Mouse (Mus musculus): ENCODE results near the gene Pebp1. TPM values are rescaled to one million over a fixed set of nuclear protein-coding genes. Genes with fewer than 3 reads are reported as not detected.

Gene Pebp1
- polyA plus RNA-seq (2015; fragmentation: Nextera tagmentation; extraction: Ambion mirVana): 763 and 771 TPM in 2 replicates

DNA sequence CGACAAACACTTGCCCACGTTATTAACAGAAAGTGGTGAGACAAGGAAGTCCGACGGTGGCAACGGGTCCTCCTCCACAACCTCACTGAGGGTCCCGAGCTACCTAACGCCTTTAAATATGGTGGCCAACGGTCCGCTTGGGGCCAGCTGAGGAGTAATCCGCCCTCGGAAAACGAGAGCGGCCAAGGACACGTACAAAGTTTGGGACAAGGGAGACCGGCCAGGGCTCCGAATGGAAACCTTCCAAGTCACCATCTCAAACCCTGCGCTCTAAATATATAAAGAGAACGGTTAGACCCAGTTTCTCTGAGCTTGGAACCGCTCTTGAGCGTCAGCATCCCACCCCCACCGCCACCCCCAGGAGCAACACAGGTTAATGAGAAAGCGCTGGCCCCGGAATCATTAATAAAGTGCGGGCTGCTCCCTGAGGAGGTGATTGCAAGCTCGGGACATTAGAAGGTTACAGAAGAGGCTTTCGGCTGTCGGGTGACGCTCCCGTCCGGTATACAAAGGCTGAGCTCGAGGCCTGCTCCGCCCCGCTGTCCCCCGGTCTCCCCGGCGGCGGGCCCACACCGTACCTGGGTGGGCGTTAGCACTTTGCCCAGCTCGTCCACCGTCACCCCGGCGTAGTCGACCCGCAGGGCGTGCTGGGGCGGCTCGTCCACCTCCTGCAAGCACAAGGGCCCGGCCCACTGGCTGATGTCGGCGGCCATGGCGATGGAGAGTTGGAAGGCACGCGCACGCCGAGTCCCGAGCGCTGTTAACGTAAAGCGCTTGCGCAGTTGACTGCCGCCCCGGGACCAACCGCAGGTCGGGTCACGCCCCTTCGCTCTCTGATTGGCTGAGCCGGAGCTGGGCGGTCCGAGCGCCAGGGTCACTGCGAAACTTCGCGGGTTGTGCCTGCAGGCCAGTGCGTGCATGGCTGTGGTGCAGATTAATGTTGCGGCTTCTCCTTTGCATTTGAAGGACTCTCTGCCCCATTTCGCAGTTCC is at the start of gene Pebp1:
Gene Pebp1, minus strand, starts transcription at position 795 of the 992 bp plus-strand sequence.
- Histone ChIP-seq H3K9ac (peak within 1 kb of the TSS; percentile 87), H3K4me1 (peaks cover 31% of the 10 kb centered on the region), H3K4me2 (replicated peaks) (peak within 1 kb of the TSS; percentile 77), H3K27ac (peak within 1 kb of the TSS; percentile 78), H3K27me3 (no peaks in the 10 kb centered on the region), H3K36me3 (peaks cover 32% of the 10 kb centered on the region), H3K4me3 (peak within 1 kb of the TSS; percentile 86), H3K9me3 (peaks cover 3% of the 10 kb centered on the region; the same call in 1 of the 2 replicates)
- ATAC-seq (ENCODE audit: low FRiP score, low read depth): peak; percentile 97
- under 1% methylated on average over 75 of the region's 77 CpGs for WGBS

DNA sequence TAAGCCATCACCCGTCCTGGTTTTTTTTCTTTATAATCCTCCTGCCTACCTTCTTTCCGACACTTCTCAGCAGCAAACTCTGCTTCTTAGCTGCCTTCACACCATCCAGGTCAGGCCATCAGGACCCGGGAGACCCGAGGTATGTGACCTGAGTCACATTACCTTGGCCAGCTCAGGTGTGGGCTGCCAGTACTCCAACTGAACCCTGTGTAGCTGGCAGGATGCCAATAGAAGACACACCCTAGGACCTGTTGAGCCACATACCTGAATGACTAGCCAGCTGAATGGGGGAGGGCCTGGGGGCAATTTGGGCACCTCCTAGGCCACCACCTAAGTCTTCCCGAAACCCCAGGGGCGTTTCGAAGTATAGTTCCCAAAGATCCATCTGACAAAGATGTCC is 43.0 kb upstream of the Pebp1 start:
- no peak overlapping the region for H3K4me2 ChIP-seq (replicated peaks)
- no peak overlapping the region for H3K9ac ChIP-seq
- 85% methylated on average over 7 of the region's 7 CpGs for WGBS
- ATAC-seq (ENCODE audit: low FRiP score, low read depth): no peak
- H3K36me3 ChIP-seq: peaks cover 6% of the 10 kb centered on the region; the same call in 1 of the 2 replicates
- H3K27me3 ChIP-seq: no peaks in the 10 kb centered on the region; the same call in 1 of the 2 replicates
- no peak overlapping the region for H3K27ac ChIP-seq
- H3K4me1 ChIP-seq: no peaks in the 10 kb centered on the region
- H3K4me3 ChIP-seq: no peak overlapping the region
- H3K9me3 ChIP-seq: no peaks in the 10 kb centered on the region

DNA sequence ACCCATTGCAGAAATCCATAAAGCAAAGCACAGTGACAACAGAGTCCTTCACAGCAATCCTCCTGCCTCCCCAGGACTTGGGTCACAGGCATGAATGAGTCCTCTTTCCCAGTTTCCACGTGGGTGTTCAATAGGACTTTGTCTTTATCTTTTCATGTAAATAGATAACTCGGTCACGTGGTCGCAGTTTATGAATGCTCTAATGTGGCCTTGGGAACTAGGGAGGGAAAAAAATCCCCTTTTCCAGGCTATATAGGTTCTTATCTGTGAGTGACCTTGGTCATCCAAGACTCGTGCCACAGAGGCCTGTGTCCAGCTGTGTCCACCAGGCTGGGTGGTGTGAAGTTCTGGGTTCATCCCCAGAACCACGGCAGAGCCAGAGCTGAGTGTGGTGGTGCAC is 39.0 kb upstream of the Pebp1 start:
- H3K9ac ChIP-seq: no peak overlapping the region
- no peak overlapping the region for H3K4me3 ChIP-seq
- H3K36me3 ChIP-seq: 0 out of 2 replicates have a peak, but pooled peaks cover 2% of the 10 kb centered on the region
- no peaks in the 10 kb centered on the region for H3K4me1 ChIP-seq
- ATAC-seq (ENCODE audit: low FRiP score, low read depth): no peak
- no peaks in the 10 kb centered on the region for H3K9me3 ChIP-seq
- no peaks in the 10 kb centered on the region; the same call in 1 of the 2 replicates for H3K27me3 ChIP-seq
- no peak overlapping the region for H3K4me2 ChIP-seq (replicated peaks)
- H3K27ac ChIP-seq: no peak overlapping the region
- 82% methylated on average over 6 of the region's 6 CpGs for WGBS

DNA sequence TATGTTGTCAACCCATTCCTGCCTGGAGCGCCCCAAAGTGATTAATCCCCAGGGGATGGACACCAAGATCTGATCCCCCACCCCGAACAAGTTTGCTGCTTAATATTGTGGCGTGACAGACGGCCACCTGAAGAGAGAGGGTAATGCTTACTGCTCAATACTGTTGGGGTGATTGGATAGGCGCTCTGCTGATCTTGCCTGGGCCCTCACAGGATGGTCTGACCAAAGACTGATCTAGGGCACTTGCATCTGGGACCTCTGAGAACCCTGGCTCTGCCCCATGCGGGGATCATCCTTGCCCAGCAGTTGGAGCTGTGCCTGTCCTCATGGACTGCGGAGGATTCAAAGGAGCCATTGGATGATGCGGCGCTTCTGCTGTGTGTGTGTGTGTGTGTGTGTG is 36.3 kb upstream of the Pebp1 start:
- WGBS: 81% methylated on average over 9 of the region's 9 CpGs
- H3K9ac ChIP-seq: no peak overlapping the region
- 0 out of 2 replicates have a peak, but pooled peaks cover 2% of the 10 kb centered on the region for H3K36me3 ChIP-seq
- no peak overlapping the region for H3K4me3 ChIP-seq
- H3K4me2 ChIP-seq (replicated peaks): no peak overlapping the region
- H3K9me3 ChIP-seq: no peaks in the 10 kb centered on the region
- no peak for ATAC-seq (ENCODE audit: low FRiP score, low read depth)
- H3K27ac ChIP-seq: no peak overlapping the region
- H3K27me3 ChIP-seq: peaks cover 15% of the 10 kb centered on the region
- peaks cover 4% of the 10 kb centered on the region; the same call in 1 of the 2 replicates for H3K4me1 ChIP-seq

DNA sequence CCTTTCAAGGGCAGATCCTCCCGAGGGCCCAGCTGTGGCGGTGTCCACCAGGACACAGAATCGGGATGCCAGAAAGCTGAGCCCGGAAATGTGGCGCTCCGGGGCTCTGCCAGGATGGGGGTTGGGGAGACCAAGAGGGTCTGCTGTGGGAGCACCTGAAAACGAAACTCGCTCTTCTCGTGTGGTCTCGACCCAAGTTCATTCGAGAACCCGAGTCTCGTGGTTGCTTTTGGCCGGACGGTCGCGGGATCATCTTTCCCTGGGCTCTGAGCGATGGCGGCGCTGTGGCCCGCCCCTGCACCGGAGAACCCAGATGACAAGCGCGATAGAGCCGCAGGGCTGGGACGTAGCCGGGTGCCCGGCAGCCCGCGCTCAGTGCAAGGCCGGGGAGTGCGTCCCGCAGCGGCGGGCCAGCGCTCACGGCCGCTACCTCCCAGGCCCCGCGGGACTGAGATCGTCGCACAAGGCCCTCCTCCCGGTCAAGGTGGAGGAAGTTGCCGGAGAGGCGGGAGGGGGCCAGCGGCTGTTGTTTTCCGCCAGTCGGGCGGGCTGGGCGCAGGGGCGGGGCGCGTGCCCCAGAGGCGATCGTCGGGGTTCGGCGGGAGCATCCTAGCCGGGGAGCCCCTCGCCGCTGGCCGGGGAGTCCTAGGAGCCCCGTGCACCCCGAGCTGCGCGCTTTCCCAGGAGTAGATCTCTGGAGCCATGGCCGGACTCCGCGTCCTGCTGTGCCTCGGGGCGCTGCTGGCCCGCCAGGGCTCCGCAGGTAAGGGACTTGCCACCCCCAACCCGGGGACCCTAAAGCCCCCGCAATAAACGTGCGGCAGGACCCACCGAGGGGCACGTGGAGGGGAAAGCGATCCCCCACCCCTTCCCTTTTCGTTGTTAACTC is 31.6 kb upstream of the Pebp1 start, which contains the start of gene Vsig10:
Gene Vsig10, plus strand, starts transcription at position 343 of the 889 bp plus-strand sequence.
- Histone ChIP-seq H3K27ac (peak within 1 kb of the TSS; percentile 52; the same call in 1 of the 2 replicates), H3K9ac (peak within 1 kb of the TSS; percentile 84), H3K4me3 (peak within 1 kb of the TSS; percentile 78), H3K36me3 (no peaks in the 10 kb centered on the region), H3K9me3 (no peaks in the 10 kb centered on the region), H3K4me2 (replicated peaks) (peak within 1 kb of the TSS; percentile 96), H3K4me1 (peaks cover 16% of the 10 kb centered on the region), H3K27me3 (peaks cover 22% of the 10 kb centered on the region)
- under 1% methylated on average over 79 of the region's 81 CpGs for WGBS
- peak; percentile 37 for ATAC-seq (ENCODE audit: low FRiP score, low read depth)

DNA sequence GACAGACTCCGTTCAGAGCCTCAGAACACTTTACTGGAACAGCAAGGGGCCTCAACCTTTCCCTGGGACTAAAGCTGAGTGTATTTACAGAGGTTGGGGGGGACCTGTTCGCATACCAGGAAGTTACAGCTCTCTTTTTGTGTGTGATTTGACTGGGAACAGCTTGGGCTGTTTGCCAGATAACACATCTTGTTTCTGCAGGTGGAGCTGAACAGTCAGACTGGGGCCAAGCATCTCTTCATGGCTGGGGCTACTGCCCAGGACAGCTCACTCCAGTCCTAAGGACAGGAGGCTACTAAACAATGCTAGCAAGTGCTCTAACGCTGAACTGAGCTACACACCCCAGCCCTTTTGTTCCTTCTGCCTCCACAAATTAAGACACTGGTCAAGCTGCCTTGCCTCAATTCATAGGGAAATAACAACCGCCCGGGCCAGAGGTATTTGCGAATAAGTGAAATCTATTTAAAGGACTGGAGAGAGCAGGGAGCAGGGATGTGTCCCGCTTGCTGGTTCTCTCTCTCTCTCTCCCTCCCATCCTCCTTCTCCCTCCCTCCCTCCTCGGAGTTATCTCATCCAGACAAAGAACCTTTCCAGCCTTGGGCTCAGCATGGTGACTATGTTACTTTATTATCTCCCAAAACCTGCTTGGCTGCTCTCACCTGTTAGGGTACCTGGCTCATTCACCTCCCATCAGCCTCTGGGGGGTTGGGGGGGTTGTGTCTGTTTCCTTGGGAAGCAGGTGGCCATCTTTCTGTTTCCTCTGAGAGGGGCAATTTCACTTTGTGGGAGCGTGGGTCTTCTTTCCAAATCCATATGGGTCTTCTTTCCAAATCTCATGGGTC is 27.4 kb upstream of the Pebp1 start:
- peak; percentile 46; the same call in 1 of the 2 replicates for ATAC-seq (ENCODE audit: low FRiP score, low read depth)
- no peak overlapping the region for H3K4me3 ChIP-seq
- peak overlapping the region; percentile 50 for H3K4me2 ChIP-seq (replicated peaks)
- peaks cover 26% of the 10 kb centered on the region for H3K4me1 ChIP-seq
- no peaks in the 10 kb centered on the region for H3K36me3 ChIP-seq
- no peak overlapping the region for H3K9ac ChIP-seq
- H3K27me3 ChIP-seq: peaks cover 6% of the 10 kb centered on the region; the same call in 1 of the 2 replicates
- WGBS: 25% methylated on average over 9 of the region's 9 CpGs
- peak overlapping the region; percentile 44; the same call in 1 of the 2 replicates for H3K27ac ChIP-seq
- no peaks in the 10 kb centered on the region for H3K9me3 ChIP-seq

DNA sequence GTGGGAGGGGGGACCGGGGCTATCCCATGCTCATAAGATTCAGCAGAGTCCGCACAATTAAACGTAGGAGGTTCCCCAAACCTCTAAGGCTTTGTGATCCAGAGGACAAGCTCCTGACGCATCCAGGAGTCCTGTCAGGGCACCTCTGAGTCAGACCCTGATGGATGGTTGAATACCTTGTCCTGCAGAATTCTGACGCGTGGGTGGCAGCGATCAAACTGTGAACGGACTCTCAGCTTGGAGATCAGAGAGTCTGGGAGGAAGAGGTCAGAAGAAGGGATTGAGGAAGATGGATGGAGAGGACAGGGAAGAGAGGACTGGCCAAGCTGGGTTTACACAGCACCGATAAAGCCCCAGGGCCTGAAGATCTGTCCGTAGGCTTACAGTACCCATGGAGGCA is 26.5 kb upstream of the Pebp1 start:
- 27% methylated on average over 10 of the region's 10 CpGs for WGBS
- ATAC-seq (ENCODE audit: low FRiP score, low read depth): no peak
- Histone ChIP-seq H3K36me3 (no peaks in the 10 kb centered on the region), H3K27me3 (peaks cover 6% of the 10 kb centered on the region; the same call in 1 of the 2 replicates), H3K27ac (peak overlapping the region; percentile 44; the same call in 1 of the 2 replicates), H3K4me3 (peak overlapping the region; percentile 30), H3K9me3 (no peaks in the 10 kb centered on the region), H3K4me1 (peaks cover 27% of the 10 kb centered on the region), H3K9ac (no peak overlapping the region), H3K4me2 (replicated peaks) (peak overlapping the region; percentile 50)

DNA sequence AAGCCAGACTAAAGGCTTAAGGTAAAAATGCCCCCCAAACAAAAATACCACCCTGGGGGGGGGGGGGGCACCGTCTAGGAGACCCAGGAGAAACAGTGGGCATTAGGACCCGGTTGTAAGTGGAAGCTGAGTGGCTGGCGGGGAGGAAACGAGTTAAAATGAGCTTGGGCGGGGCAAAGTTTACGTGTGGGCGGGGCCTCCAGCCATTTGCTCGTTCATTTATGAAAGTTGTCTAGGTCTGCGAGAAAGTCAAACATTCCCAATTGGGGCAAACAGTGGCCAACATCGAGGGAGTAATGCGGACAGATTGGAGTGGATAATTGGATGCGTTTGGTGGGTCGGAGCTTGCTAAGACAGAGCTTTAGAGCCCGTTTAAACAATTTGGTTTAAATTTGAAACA is 26.0 kb upstream of the Pebp1 start:
- 16% methylated on average over 14 of the region's 14 CpGs for WGBS
- Histone ChIP-seq H3K9ac (no peak overlapping the region), H3K36me3 (no peaks in the 10 kb centered on the region), H3K4me1 (peaks cover 27% of the 10 kb centered on the region), H3K9me3 (no peaks in the 10 kb centered on the region), H3K4me3 (peak overlapping the region; percentile 30), H3K4me2 (replicated peaks) (peak overlapping the region; percentile 50), H3K27me3 (peaks cover 6% of the 10 kb centered on the region; the same call in 1 of the 2 replicates), H3K27ac (no peak overlapping the region)
- ATAC-seq (ENCODE audit: low FRiP score, low read depth): no peak

DNA sequence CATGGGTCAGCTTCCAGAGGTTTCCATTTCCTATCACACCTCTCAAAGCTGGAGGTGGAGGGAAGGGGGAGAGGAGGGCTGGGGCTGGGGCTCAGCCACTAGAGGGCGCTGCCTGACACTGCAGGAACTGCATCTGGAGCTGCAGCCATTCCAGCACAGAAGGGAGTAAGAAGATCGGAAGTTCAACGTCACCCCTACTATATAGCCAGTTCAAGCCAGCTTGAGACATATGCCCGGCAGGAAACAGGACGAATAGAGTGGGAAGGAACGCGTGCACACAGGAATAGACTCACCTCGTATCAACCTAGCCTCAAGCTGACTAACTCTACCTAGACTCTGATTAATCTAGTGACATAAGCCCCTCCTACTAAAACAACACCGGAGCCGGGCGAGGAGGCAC is 20.3 kb upstream of the Pebp1 start:
- no peaks in the 10 kb centered on the region for H3K36me3 ChIP-seq
- peaks cover 8% of the 10 kb centered on the region; the same call in 1 of the 2 replicates for H3K4me1 ChIP-seq
- WGBS: 38% methylated on average over 11 of the region's 11 CpGs
- H3K9ac ChIP-seq: no peak overlapping the region
- H3K27me3 ChIP-seq: no peaks in the 10 kb centered on the region
- no peaks in the 10 kb centered on the region for H3K9me3 ChIP-seq
- no peak overlapping the region for H3K4me3 ChIP-seq
- H3K4me2 ChIP-seq (replicated peaks): no peak overlapping the region
- no peak for ATAC-seq (ENCODE audit: low FRiP score, low read depth)
- H3K27ac ChIP-seq: no peak overlapping the region

DNA sequence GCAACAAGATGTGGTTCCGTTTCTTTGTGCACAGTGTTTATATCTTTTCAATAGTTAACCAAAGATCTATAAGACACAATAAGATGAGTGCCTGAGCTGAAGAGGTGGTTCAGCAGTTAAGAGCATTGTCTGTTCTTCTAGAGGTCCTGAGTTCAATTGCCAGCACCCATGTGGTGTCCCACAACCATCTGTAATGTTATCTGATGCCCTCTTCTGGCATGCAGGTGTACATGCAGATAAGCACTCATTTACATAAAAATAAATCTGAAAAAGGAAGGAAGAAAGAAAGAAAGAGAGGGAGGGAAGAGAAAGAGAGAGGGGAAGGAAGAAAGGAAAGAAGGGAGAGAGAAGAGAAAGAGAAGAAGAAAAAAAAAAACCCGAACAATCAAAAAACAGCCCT is 19.4 kb upstream of the Pebp1 start:
- H3K27me3 ChIP-seq: no peaks in the 10 kb centered on the region
- H3K4me3 ChIP-seq: no peak overlapping the region
- no peak overlapping the region for H3K4me2 ChIP-seq (replicated peaks)
- no peak overlapping the region for H3K27ac ChIP-seq
- 84% methylated on average over 2 of the region's 2 CpGs for WGBS
- H3K36me3 ChIP-seq: no peaks in the 10 kb centered on the region
- no peak overlapping the region for H3K9ac ChIP-seq
- peaks cover 8% of the 10 kb centered on the region; the same call in 1 of the 2 replicates for H3K4me1 ChIP-seq
- H3K9me3 ChIP-seq: no peaks in the 10 kb centered on the region
- ATAC-seq (ENCODE audit: low FRiP score, low read depth): no peak

DNA sequence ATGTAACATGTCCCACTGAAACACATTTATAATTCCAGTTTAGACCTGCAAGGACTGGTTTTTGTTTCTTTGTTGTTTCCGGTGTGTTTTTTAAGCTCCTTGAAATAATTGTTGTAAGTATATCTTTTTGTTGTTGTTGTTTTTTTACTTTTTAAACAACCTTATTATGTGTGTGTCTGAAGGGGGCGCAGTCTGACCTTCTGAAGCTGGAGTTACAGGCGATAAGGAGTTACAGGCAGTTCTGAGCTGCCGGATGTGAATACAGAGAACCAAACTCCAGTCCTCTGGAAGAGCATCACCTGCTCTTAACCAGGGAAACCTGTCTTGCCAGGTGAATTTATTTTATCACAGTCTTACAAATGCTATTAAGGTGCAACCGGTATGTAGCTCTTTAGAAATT is 18.3 kb upstream of the Pebp1 start:
- WGBS: 87% methylated on average over 5 of the region's 5 CpGs

More for the DNA sequence above, 18.3 kb upstream of the Pebp1 start:
- H3K9ac ChIP-seq: no peak overlapping the region
- no peak overlapping the region for H3K4me2 ChIP-seq (replicated peaks)
- no peaks in the 10 kb centered on the region for H3K36me3 ChIP-seq
- H3K4me1 ChIP-seq: peaks cover 8% of the 10 kb centered on the region; the same call in 1 of the 2 replicates
- H3K9me3 ChIP-seq: no peaks in the 10 kb centered on the region
- no peak overlapping the region for H3K4me3 ChIP-seq
- H3K27ac ChIP-seq: no peak overlapping the region
- ATAC-seq (ENCODE audit: low FRiP score, low read depth): no peak
- no peaks in the 10 kb centered on the region for H3K27me3 ChIP-seq

All from limb, embryonic 13.5 days (tissue).